Mouse (Mus musculus): ENCODE data around the gene Tsr3.

GRCm38 (mm10) chr17:25239695-25240636 lies at the start of gene Tsr3, which contains the start of gene Gnptg:
- TF ChIP-seq CTCF (IDR thresholded peaks at IDR 0.05; ENCODE audit: low read depth): no peak
- TF ChIP-seq EP300 (IDR thresholded peaks at IDR 0.05; ENCODE audit: low read depth): no peak
